Mouse (Mus musculus) lung, adult 2 months (tissue): ENCODE measurements around the gene Arhgef26. TPM values are rescaled to one million over a fixed set of nuclear protein-coding genes. Genes with fewer than 3 reads are reported as not detected.
A peak's percentile ranks its signal among the peaks of the same experiment; 100 is the strongest.

Experiments used
- DNase-seq: peaks from one replicate; pipeline ENCODE4 v3.0.0; 2022
- H3K4me1 ChIP-seq: fragments of 200-500 bp; 2 replicates; pipeline ENCODE4 v1.6.1; 2011; ENCODE audit warnings: low read length; ENCODE audit not compliant: control insufficient read depth, insufficient read depth
- H3K4me3 ChIP-seq: fragments of 200-500 bp; replicated peaks from 2 replicates; pipeline ENCODE3; 2011; ENCODE audit warnings: low read depth, mild to moderate bottlenecking, control low read depth, low read length; ENCODE audit errors: extremely low read depth
- CTCF ChIP-seq: fragments of 200-500 bp; IDR thresholded peaks from 2 replicates; pipeline ENCODE4 v1.5.1; 2011; ENCODE audit warnings: mild to moderate bottlenecking, low read length, control low read depth; ENCODE audit not compliant: insufficient read depth
- POLR2A ChIP-seq: fragments of 200-500 bp; IDR thresholded peaks from 2 replicates; pipeline ENCODE4 v1.6.1; 2011; ENCODE audit warnings: low read depth, mild to moderate bottlenecking, control low read depth, low read length, borderline replicate concordance; ENCODE audit errors: extremely low read depth
- WGBS: fragments of 180-500 bp; shearing (Covaris S2); methylation state at CpG from one replicate; pipeline ENCODE4 v1.1.7; 2018; 5-methylcytosine and 5-hydroxymethylcytosine counted together
- polyA plus RNA-seq: library from polyadenylated mRNA; depleted of rRNA; stranded (reverse); fragments of >200 nt; gene quantifications from 2 replicates; pipeline ENCODE4 v1.2.3, GENCODE M21; 2012

Gene Arhgef26
- polyA plus RNA-seq, 1 experiment, result 26.9 TPM

- Histone ChIP-seq H3K4me3 (peak overlapping the region; percentile 73), H3K4me1 (peaks cover 7% of the 10 kb centered on the region)
- TF ChIP-seq POLR2A, result no peak
- no peak for TF ChIP-seq CTCF
- WGBS, result 48% methylated on average over 3 of the region's 3 CpGs
- DNase-seq, result no peak
Measured at GRCm38 (mm10) chr3:62341496-62342205, 3.5 kb downstream of the Arhgef26 start.

DNA sequence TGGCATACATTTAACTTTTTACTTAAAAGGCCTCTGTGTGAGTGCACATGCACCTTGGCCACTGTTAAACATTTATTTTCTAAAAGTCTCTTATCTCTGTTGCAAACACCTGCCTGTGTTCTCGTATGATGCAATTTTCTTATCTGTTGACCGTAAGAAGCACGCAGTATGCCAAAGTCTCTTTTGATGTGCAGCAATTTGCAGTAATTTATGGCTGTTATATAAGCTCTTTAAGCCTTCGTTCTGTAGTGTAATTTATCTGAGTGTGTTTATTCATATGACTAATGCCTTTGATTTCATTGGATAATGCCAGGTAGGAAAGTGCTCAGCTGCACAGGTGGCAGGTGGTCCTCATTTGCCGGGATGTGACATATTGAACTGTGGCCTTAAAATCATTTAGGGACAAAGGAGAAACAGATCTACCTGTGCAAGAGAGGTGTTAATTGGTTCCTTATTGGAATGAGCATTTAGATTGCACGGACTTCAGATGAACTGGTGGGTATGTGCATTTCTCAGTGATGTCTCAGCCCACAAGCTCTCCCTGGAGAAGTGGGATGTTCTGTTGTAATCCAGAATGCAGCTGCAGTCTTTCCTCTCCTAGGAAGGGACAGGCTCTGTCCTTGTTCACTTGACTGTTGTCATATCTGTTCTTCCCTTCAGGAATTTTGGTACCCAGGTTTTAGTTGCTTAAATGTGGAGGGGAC, 10.5 kb downstream of the Arhgef26 start:
- WGBS, result 58% methylated on average over 6 of the region's 6 CpGs

DNA sequence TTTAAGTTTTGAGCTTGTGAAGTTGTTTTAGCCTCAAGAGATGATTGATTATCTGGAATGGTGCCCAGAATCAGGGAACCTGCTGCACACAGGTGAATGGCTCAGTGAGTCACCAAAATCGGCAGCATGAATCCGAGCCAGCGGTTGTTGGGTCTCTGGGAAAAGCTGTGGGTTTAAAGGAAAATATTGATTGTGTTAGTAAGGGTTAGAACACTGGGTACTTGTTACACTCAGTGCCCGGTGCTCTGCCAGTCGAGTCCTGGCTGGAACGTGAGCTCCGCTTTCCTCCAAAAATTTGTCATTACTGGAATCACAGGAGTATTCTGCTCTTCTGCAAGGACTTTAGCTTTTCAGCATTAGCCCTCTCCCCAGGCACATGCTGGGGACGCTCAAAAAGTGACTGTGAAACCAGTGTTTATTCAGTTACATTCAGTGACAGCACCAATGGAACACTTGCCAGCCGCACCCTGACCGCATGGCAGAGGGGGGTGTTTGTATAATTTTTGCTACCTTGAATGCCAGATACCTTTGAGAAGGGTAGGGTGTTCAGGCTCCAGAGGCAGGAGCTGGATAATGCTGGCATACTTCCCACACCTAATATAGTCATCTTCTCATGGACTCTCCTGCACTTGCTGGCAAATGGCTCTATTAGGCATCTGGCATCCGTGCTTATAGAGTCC, 11.2 kb downstream of the Arhgef26 start:
- TF ChIP-seq CTCF, result no peak
- TF ChIP-seq POLR2A, result no peak
- 55% methylated on average over 11 of the region's 11 CpGs for WGBS
- no peak overlapping the region for H3K4me3 ChIP-seq
- peak; percentile 43 for DNase-seq
- peaks cover 6% of the 10 kb centered on the region for H3K4me1 ChIP-seq

More for the DNA sequence above, 10.5 kb downstream of the Arhgef26 start:
- DNase-seq, result no peak
- TF ChIP-seq POLR2A (no peak), CTCF (no peak)
- Histone ChIP-seq H3K4me1 (peaks cover 6% of the 10 kb centered on the region), H3K4me3 (no peak overlapping the region)

GRCm38 (mm10) chr3:62352071-62352470, 13.9 kb downstream of the Arhgef26 start:
- WGBS, result 55% methylated on average over 4 of the region's 4 CpGs
- Histone ChIP-seq H3K4me3 (no peak overlapping the region), H3K4me1 (peaks cover 6% of the 10 kb centered on the region; the same call in 1 of the 2 replicates)
- TF ChIP-seq POLR2A, result no peak
- no peak for TF ChIP-seq CTCF
- DNase-seq, result no peak

DNA sequence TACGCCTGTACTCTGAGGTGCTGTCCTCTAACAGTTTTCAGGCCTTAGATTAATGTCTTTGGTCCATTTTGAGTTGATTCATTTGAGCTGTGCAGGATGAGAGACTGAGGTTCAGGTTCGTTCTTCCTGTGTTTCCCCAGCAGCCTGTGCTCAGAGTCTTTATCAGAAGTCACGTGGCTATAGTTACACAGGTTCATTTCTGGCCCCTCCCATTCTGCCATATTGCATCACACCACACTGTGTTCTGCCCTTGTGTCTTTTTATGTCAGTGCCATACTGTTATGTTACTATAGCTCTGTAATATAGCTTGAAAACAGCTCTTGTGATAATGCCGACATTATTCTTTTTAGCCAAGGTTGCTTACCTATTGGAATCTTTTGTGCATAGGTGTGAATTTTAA, 14.7 kb downstream of the Arhgef26 start:
- H3K4me3 ChIP-seq, result no peak overlapping the region
- H3K4me1 ChIP-seq, result peaks cover 6% of the 10 kb centered on the region; the same call in 1 of the 2 replicates
- TF ChIP-seq POLR2A (no peak), CTCF (no peak)
- WGBS, result 81% methylated on average over 4 of the region's 4 CpGs
- no peak for DNase-seq

DNA sequence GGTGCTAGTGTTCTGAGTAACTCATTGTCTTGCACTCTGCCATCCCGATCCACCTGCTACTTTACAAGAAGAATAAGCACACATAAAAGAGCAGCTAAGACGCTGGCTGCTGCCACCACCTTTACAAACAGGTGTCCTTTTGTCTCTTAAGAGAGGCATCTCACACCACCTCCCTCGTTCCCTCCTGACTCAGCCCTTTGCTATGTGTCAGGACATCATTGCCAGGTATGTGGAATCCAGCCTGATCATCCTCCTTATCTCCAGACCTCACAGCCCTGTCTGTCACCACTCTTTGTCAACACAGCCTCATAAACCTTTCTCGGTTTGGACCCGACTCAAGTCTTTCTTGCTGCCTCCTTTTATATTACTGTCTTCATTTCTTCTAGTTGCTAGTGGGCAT, 29.7 kb downstream of the Arhgef26 start:
- TF ChIP-seq POLR2A (no peak), CTCF (no peak)
- Histone ChIP-seq H3K4me1 (no peaks in the 10 kb centered on the region), H3K4me3 (no peak overlapping the region)
- no peak for DNase-seq
- WGBS, result 59% methylated on average over 5 of the region's 5 CpGs

- TF ChIP-seq POLR2A (no peak), CTCF (no peak)
- Histone ChIP-seq H3K4me1 (peaks cover 13% of the 10 kb centered on the region), H3K4me3 (no peak overlapping the region)
- no peak for DNase-seq
- 44% methylated on average over 2 of the region's 2 CpGs for WGBS
Measured at GRCm38 (mm10) chr3:62372841-62373240, 34.7 kb downstream of the Arhgef26 start.

GRCm38 (mm10) chr3:62374346-62374745, 36.2 kb downstream of the Arhgef26 start:
- DNase-seq, result no peak
- peaks cover 13% of the 10 kb centered on the region for H3K4me1 ChIP-seq
- H3K4me3 ChIP-seq, result no peak overlapping the region
- 59% methylated on average over 4 of the region's 4 CpGs for WGBS
- no peak for TF ChIP-seq CTCF

DNA sequence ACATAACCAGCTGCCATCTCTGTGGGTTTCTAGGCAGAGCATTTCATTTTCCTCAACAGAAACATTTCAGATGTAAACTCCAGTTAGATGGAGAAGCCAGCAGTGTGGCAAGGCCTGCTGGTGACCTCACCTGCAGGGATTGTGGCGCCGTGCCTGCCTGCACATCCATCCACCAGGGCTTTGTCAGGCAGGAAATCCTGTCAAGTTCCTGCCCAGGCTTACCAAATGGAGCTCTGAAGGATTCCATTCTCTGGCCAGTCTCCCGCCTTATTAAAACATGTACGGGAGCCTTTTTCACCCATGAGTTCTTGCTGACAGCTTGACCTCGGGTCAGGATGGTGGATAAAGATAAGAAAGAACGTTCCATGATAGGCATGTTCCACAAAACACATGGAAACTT, 36.7 kb downstream of the Arhgef26 start:
- TF ChIP-seq CTCF (no peak), POLR2A (no peak)
- DNase-seq, result peak; percentile 34
- Histone ChIP-seq H3K4me3 (no peak overlapping the region), H3K4me1 (peaks cover 13% of the 10 kb centered on the region)
- WGBS, result 40% methylated on average over 6 of the region's 6 CpGs

DNA sequence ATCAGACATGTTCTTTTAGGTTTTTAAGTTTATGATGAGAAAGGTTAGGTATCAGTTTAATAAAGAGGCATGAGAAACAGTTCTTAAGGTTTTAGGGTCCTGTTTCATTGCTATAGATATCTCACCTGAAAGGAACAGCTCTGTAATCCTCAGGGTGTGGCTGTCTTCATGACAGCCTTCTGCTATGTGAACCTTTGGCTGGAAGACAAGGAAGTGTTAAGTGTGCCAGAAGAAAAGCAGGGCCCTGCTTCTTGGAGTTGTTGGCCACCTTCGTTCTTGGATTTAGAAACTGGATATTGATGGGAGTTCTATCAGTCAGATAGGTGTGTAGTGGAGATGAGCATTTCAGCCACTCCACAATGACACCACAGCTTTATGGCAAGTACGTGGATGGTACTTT, 38.6 kb downstream of the Arhgef26 start:
- WGBS, result 67% methylated on average over 2 of the region's 2 CpGs
- Histone ChIP-seq H3K4me1 (peaks cover 15% of the 10 kb centered on the region), H3K4me3 (no peak overlapping the region)
- DNase-seq, result no peak
- TF ChIP-seq CTCF (no peak), POLR2A (no peak)
